Mouse (Mus musculus): Measurements from ENCODE around the gene Sowaha. TPM values are rescaled to one million over a fixed set of nuclear protein-coding genes. Genes with fewer than 3 reads are reported as not detected.

Sowaha gene
- polyA plus RNA-seq, 2 experiments, result 0.16 to 0.30 TPM

DNA sequence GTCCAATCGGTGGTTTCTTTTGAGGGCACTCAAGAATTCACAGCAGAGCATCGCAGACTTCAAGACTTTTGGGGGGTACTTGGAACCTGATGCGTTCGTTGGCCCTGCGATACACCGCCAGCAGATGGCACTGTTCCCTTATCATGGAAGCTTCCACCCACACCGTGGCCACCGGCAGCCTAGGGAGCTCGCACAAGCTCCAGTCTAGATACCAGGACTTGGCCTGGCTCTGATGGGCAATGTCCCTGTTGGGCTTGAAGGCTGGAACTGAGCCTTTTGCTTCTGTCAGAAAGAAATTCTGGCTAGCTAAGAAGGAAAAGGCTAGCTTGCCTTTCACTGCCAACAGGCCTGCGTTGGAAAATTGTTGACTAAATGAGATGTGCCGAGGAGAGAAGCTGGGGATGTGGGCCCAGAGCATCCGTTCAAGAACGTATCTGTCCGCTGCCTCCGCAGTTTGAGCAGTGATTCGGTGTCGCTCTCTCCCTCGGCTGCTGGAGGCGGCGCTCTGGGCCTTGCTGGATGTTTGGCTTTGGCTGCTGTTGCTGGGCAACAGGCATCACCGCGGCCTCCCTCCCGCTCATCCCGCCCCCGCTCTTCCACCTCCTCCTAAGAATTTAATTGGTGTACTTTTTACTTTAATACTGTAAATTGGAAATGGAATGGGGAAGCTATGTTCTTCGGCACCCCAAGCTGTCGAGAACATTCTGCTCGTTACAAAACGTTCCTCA lies 9.9 kb downstream of the Sowaha start, which contains the start of gene Gm9837:
Gene Gm9837, minus strand, starts transcription at position 512 of the 728 bp plus-strand sequence.
- H3K27me3 ChIP-seq (ENCODE audit: control insufficient read depth, insufficient read depth, low read length), result peaks cover 29% of the 10 kb centered on the region
- WGBS, result 4% methylated on average over 28 of the region's 29 CpGs
- peak; percentile 90 for DNase-seq (ENCODE audit: low spot score)
- no peaks in the 10 kb centered on the region for H3K36me3 ChIP-seq (ENCODE audit: control insufficient read depth, insufficient read depth, low read length)
- no peaks in the 10 kb centered on the region for H3K9me3 ChIP-seq (ENCODE audit: control insufficient read depth, low read length)
- no peak for TF ChIP-seq POLR2A (IDR thresholded peaks at IDR 0.05; ENCODE audit: borderline replicate concordance, extremely low read depth, insufficient read depth, insufficient read length)
- H3K27ac ChIP-seq (replicated peaks; ENCODE audit: low read depth, low read length), result no peak within 1 kb of the TSS
- H3K4me2 ChIP-seq (replicated peaks; ENCODE audit: low read depth, low read length, severe bottlenecking), result peak within 1 kb of the TSS; percentile 40
- H3K4me3 ChIP-seq (replicated peaks; ENCODE audit: low read length), result peak within 1 kb of the TSS; percentile 14
- no peak within 1 kb of the TSS for H3K9ac ChIP-seq (ENCODE audit: low read depth, low read length, severe bottlenecking)
- peaks cover 15% of the 10 kb centered on the region; the same call in 1 of the 2 replicates for H3K4me1 ChIP-seq (ENCODE audit: control insufficient read depth, insufficient read depth, low read length)
- peak; percentile 79 for ATAC-seq (ENCODE audit: low FRiP score, low read depth)

DNA sequence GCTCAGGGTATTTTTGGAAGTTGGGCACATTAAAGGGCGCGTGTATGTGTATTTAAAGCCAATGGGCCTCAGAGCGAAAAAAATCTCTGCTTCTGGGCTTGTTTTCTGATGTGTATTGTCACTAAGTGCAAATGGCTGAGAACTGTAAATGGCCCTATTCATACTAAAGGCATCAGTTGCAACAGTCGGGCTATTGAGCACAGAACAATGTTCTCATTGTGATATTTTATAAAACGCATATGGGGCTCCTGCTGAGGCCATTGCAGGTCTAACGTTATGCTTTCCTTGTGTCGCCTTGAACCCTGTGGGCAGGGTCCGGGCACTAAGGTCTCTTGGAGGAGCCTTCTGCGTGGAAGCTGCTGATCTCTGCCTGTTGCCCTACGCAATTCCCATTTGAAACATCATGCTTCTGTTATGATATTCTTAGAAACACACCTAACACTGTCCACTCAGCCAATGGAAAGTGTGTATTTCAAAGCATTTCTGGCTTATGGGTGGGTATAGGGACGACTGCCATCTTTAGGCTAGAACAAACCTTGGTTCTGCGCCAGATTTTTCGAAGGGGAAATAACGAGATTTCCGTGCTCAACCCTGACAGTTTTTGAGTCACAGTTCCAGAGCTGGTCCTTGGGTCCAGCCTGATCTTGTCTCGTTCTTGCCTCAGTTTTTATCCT lies 10.6 kb downstream of the Sowaha start:
- Histone ChIP-seq H3K27me3 (ENCODE audit: control insufficient read depth, insufficient read depth, low read length) (peaks cover 32% of the 10 kb centered on the region), H3K9ac (ENCODE audit: low read depth, low read length, severe bottlenecking) (no peak overlapping the region), H3K27ac (replicated peaks; ENCODE audit: low read depth, low read length) (no peak overlapping the region), H3K9me3 (ENCODE audit: control insufficient read depth, low read length) (no peaks in the 10 kb centered on the region), H3K36me3 (ENCODE audit: control insufficient read depth, insufficient read depth, low read length) (peaks cover 6% of the 10 kb centered on the region; the same call in 1 of the 2 replicates), H3K4me3 (replicated peaks; ENCODE audit: low read length) (no peak overlapping the region), H3K4me2 (replicated peaks; ENCODE audit: low read depth, low read length, severe bottlenecking) (peak overlapping the region; percentile 40), H3K4me1 (ENCODE audit: control insufficient read depth, insufficient read depth, low read length) (peaks cover 15% of the 10 kb centered on the region; the same call in 1 of the 2 replicates)
- WGBS, result 30% methylated on average over 16 of the region's 16 CpGs
- TF ChIP-seq POLR2A (IDR thresholded peaks at IDR 0.05; ENCODE audit: borderline replicate concordance, extremely low read depth, insufficient read depth, insufficient read length), result no peak
- ATAC-seq (ENCODE audit: low FRiP score, low read depth), result peak; percentile 10; the same call in 1 of the 2 replicates
- no peak for DNase-seq (ENCODE audit: low spot score)

DNA sequence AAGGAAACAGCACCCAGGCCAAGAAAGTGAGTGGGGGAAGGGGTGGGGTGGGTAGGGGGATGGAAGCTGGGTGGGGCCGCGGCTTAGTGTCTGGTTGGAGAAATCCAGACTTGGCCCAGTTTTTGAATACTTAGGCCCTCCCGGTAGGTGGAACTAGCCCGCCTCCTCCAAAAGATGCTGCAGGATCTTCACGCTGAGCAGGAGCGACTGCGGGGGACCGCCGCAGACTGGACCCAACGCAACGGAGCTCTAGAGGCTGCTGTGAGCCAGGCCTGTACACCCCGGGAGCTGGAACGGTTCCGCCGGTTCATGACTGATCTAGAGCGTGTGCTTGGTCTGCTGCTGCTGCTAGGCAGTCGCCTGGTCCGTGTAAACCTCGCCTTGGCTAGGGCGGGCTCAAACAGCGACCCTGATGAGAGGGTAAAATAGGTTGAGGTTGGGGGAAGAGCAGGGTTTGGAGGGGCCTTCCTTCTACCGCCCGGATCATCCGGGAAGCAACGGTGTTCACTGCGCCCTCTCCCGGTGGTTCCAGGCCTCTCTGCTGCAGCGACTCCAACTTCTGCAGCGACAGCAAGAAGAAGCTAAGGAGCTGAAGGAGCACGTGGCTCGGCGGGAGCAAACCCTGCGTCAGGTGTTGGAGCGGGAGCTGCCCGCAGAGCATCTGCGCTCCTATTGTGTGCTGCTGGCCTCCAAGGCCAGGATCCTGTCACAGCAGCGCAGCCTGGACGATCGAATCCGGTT lies 13.7 kb downstream of the Sowaha start:
- peak overlapping the region; percentile 51 for H3K4me2 ChIP-seq (replicated peaks; ENCODE audit: low read depth, low read length, severe bottlenecking)
- peak; percentile 81 for DNase-seq (ENCODE audit: low spot score)
- H3K4me1 ChIP-seq (ENCODE audit: control insufficient read depth, insufficient read depth, low read length), result peaks cover 20% of the 10 kb centered on the region
- H3K4me3 ChIP-seq (replicated peaks; ENCODE audit: low read length), result peak overlapping the region; percentile 21
- H3K9me3 ChIP-seq (ENCODE audit: control insufficient read depth, low read length), result no peaks in the 10 kb centered on the region
- H3K36me3 ChIP-seq (ENCODE audit: control insufficient read depth, insufficient read depth, low read length), result peaks cover 8% of the 10 kb centered on the region; the same call in 1 of the 2 replicates
- WGBS, result 8% methylated on average over 40 of the region's 40 CpGs
- peak overlapping the region; percentile 48 for H3K9ac ChIP-seq (ENCODE audit: low read depth, low read length, severe bottlenecking)
- ATAC-seq (ENCODE audit: low FRiP score, low read depth), result peak; percentile 60; the same call in 1 of the 2 replicates
- TF ChIP-seq POLR2A (IDR thresholded peaks at IDR 0.05; ENCODE audit: borderline replicate concordance, extremely low read depth, insufficient read depth, insufficient read length), result no peak
- no peak overlapping the region for H3K27ac ChIP-seq (replicated peaks; ENCODE audit: low read depth, low read length)
- peaks cover 57% of the 10 kb centered on the region for H3K27me3 ChIP-seq (ENCODE audit: control insufficient read depth, insufficient read depth, low read length)

DNA sequence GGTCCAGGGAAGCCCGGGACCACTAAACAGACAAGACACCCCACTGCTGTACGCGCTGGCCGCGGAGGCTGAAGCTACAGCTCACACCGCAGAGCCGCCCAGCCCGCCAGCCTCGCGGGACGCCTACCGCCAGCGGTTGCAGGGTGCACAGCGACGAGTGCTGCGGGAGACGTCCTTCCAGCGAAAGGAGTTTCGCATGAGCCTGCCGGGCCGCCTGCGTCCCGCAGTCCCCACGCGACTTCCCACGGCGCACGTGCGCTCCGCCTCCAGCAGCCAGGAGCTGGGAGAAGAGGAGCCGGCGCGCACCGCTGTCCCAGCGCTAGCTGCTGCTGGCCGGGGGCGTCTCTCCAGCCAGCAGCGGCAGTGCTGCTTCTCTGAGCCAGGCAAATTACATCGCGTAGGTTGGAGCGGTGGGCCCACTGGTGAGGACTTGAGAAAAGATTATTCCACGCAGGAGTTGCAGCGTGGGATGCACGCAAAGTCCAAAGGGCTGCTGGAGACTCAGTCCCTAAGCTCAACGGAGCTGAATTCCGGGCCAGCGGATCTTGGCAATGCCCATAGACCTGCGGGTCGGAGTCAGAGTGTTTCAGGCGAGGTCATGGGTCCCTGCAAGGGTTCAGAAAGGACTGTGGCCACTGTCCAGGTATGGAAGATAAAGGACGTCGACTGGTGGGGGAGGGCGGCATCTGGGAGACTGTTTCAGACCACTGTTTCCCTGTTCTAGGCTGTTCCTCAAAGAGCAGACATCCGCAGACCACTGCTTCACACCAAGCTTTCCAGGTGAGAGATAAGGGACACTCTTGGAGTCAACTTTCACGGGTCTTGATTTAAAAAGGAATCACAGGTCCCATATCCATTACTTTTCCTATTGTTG lies 16.3 kb downstream of the Sowaha start:
- peaks cover 47% of the 10 kb centered on the region for H3K27me3 ChIP-seq (ENCODE audit: control insufficient read depth, insufficient read depth, low read length)
- H3K4me3 ChIP-seq (replicated peaks; ENCODE audit: low read length), result peak overlapping the region; percentile 38
- H3K4me1 ChIP-seq (ENCODE audit: control insufficient read depth, insufficient read depth, low read length), result peaks cover 11% of the 10 kb centered on the region
- DNase-seq (ENCODE audit: low spot score) (no peak), ATAC-seq (ENCODE audit: low FRiP score, low read depth) (no peak)
- no peak for TF ChIP-seq POLR2A (IDR thresholded peaks at IDR 0.05; ENCODE audit: borderline replicate concordance, extremely low read depth, insufficient read depth, insufficient read length)
- peaks cover 8% of the 10 kb centered on the region; the same call in 1 of the 2 replicates for H3K36me3 ChIP-seq (ENCODE audit: control insufficient read depth, insufficient read depth, low read length)
- peak overlapping the region; percentile 69 for H3K4me2 ChIP-seq (replicated peaks; ENCODE audit: low read depth, low read length, severe bottlenecking)
- H3K9ac ChIP-seq (ENCODE audit: low read depth, low read length, severe bottlenecking), result 0 out of 2 replicates have a peak overlapping the region, but pooled peaks have one; percentile 21
- no peaks in the 10 kb centered on the region for H3K9me3 ChIP-seq (ENCODE audit: control insufficient read depth, low read length)
- H3K27ac ChIP-seq (replicated peaks; ENCODE audit: low read depth, low read length), result no peak overlapping the region
- 12% methylated on average over 51 of the region's 55 CpGs for WGBS
